Mouse (Mus musculus) retina, embryonic 14.5 days (tissue): ENCODE results near the gene Fcnb.

Experiments used
- DNase-seq: peaks from one replicate; pipeline ENCODE4 v3.0.0-alpha.2; 2015; ENCODE audit warnings: low spot score

The Fcnb gene

GRCm38 (mm10) chr2:28075616-28076187 is 9.0 kb downstream of the Fcnb start:
- DNase-seq = no peak

GRCm38 (mm10) chr2:28068537-28068878 is 16.2 kb downstream of the Fcnb start:
- peak; percentile 16 for DNase-seq

GRCm38 (mm10) chr2:28067821-28068536 is 16.7 kb downstream of the Fcnb start:
- no peak for DNase-seq

- DNase-seq = no peak
Measured at GRCm38 (mm10) chr2:28067175-28067574, 17.5 kb downstream of the Fcnb start.

GRCm38 (mm10) chr2:28066686-28067085 is 18.0 kb downstream of the Fcnb start:
- DNase-seq = no peak

GRCm38 (mm10) chr2:28065081-28065651 is 19.5 kb downstream of the Fcnb start:
- no peak for DNase-seq

GRCm38 (mm10) chr2:28064339-28065080 is 20.2 kb downstream of the Fcnb start:
- DNase-seq = no peak

GRCm38 (mm10) chr2:28063711-28064338 is 20.9 kb downstream of the Fcnb start:
- DNase-seq = no peak

- no peak for DNase-seq
Measured at GRCm38 (mm10) chr2:28059922-28060321, 24.8 kb downstream of the Fcnb start.

- DNase-seq = no peak
Measured at GRCm38 (mm10) chr2:28047092-28047491, 37.6 kb downstream of the Fcnb start.

GRCm38 (mm10) chr2:28046311-28046710 is 38.4 kb downstream of the Fcnb start:
- DNase-seq = no peak

- no peak for DNase-seq
Measured at GRCm38 (mm10) chr2:28044920-28045598, 39.6 kb downstream of the Fcnb start.

- no peak for DNase-seq
Measured at GRCm38 (mm10) chr2:28040466-28040865, 44.2 kb downstream of the Fcnb start.

- DNase-seq = no peak
Measured at GRCm38 (mm10) chr2:28039647-28040325, 44.9 kb downstream of the Fcnb start.

- no peak for DNase-seq
Measured at GRCm38 (mm10) chr2:28038391-28039096, 46.1 kb downstream of the Fcnb start.

GRCm38 (mm10) chr2:28037505-28038390 is 46.9 kb downstream of the Fcnb start:
- no peak for DNase-seq

GRCm38 (mm10) chr2:28036788-28037187 is 47.9 kb downstream of the Fcnb start:
- no peak for DNase-seq

- no peak for DNase-seq
Measured at GRCm38 (mm10) chr2:28034011-28034710, 50.5 kb downstream of the Fcnb start.

GRCm38 (mm10) chr2:28032469-28032868 is 52.2 kb downstream of the Fcnb start:
- no peak for DNase-seq
